Mouse (Mus musculus): ENCODE data around the gene 1700003E16Rik. TPM values are rescaled to one million over a fixed set of nuclear protein-coding genes. Genes with fewer than 3 reads are reported as not detected.

1700003E16Rik gene
- 0.10 and 0.25 TPM in 2 replicates for polyA plus RNA-seq (2012; rRNA removed)

DNA sequence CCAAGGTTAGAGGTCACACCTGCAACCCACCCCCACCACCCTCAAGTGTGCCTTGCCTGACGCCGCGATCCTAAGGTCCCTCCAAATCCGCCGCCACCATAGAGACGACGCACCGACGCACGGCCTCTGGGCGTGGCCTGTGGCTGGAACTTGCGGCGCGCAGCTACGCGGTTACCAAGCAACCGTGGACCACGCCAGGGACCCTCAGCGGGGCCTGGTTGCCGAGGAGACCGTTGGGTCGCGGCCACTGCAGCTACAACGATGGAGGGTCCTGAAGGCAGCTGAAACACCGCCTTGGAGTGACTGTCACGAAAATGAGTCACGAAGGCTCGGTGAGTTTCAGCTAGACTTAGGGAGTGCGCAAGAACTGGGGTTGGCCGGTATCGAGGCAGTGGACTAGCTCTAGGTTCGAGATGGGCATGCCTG is at the start of gene 1700003E16Rik, which contains the start of gene Wdr54:
TSS of gene 1700003E16Rik (plus strand) at position 146 of the 426 bp plus-strand sequence.
TSS of gene Wdr54 (minus strand) at position 139 of the 426 bp plus-strand sequence.
- WGBS: 2% methylated on average over 32 of the region's 32 CpGs

DNA sequence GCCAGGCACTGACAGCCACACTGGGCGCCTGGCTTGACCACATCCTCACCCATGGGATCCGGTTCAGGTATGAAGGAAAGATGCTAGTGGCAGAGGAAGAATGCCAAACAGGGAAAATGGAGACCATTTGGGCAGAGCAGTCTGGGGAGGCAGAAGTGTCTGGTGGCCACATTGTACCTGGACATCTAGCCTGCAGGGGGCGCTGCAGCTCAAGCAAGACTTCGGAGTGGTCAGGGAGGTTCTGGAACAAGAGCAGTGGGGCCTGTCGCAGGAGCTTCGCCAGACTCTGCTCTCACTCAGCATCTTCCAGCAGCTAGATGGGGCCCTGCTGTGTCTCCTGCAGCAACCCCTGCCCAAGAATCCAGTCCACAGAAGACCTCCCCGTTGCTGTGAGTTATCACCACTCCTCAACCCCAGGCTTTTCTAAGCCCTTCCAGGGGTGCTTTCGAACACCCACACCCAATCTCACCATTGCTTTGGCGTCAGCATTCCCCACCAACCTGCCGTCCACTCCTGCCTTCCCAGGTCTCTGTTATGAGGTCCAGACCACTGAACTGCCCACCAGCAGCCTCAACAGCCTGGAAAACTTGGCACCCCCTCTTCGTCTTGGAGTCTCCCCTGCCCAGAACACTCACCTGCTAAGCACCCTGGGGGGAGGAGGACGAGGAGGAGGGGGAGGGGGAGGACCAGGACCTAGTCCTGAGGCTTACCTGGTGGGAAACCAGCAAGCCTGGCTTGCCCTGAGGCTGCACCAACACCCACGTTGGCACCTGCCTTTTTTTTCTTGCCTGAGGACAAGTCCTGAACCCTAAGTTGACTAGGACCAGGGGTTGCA is 48.4 kb upstream of the 1700003E16Rik start:
- no peak for DNase-seq (ENCODE audit: low read depth, low spot score)
- WGBS: 41% methylated on average over 13 of the region's 13 CpGs

More for the DNA sequence above, at the start of gene 1700003E16Rik, which contains the start of gene Wdr54:
- no peak for DNase-seq (ENCODE audit: low read depth, low spot score)

- no peak for DNase-seq (ENCODE audit: low read depth, low spot score)
- WGBS: 1% methylated on average over 76 of the region's 76 CpGs
Observed at GRCm38 (mm10) chr6:83108762-83109668, 47.2 kb upstream of the 1700003E16Rik start, which contains the start of gene Mrpl53. Gene Mrpl53, plus strand, starts transcription at chr6:83109040.

DNA sequence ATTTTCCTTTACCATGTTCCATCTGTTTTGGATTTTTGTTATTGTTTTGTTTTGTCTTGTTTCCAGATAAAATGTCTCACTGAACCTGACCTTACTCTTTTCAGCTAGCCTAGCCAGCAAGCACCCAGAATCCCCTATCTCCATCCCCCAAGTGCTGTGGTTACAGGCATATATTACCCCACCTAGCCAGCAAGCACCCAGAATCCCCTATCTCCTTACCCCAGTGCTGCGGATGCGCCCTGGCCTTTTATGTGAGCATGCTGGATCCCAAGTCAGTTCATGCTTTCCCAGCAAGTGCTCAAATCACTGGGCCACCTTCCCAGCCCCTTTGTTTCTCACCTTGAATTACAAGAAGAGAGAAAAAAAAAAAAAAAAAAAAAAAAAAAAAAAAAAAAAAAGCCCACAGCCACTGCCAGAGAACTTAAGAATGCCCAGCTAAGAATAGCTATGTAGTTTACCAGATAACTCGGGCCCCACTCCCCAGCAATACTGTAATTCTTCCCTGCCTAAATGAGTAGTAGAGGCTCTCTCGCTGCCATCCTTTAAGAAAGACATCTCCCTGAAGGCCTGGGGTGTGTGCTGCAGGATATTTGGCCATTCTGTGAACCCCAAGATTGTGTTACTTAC is 44.6 kb upstream of the 1700003E16Rik start:
- WGBS: 84% methylated on average over 4 of the region's 4 CpGs
- no peak for DNase-seq (ENCODE audit: low read depth, low spot score)

- no peak for DNase-seq (ENCODE audit: low read depth, low spot score)
- WGBS: under 1% methylated on average over 57 of the region's 58 CpGs
Observed at GRCm38 (mm10) chr6:83115011-83115671, 41.1 kb upstream of the 1700003E16Rik start, which contains the start of gene Mogs. Gene Mogs, plus strand, starts transcription at chr6:83115496.

DNA sequence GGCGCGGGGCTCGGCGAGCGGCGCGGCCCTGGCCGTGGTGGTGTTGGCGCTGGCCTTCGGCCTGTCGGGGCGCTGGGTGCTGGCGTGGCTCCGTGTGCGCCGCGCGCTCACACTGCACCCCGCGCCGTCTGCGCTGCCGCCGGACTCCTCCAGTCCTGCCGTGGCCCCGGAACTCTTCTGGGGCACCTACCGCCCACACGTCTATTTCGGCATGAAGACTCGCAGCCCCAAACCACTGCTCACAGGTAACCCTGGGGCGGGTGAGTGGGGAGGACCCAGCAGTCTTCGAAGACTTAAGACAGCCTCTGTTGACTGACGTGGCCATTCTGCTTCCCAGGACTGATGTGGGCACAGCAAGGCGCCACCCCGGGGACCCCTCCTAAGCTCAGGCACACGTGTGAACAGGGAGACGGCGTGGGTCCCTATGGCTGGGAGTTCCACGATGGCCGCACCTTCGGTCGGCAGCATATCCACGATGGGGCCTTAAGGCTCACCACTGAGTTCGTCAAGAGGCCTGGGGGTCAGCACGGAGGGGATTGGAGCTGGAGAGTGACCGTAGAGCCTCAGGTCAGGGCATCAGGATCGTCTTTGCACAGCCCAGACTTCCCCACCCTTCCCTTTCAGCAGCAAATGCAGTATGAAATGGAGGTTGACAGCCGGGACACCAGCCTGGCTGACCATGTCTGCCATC is 40.4 kb upstream of the 1700003E16Rik start:
- WGBS: under 1% methylated on average over 47 of the region's 48 CpGs
- no peak for DNase-seq (ENCODE audit: low read depth, low spot score)

DNA sequence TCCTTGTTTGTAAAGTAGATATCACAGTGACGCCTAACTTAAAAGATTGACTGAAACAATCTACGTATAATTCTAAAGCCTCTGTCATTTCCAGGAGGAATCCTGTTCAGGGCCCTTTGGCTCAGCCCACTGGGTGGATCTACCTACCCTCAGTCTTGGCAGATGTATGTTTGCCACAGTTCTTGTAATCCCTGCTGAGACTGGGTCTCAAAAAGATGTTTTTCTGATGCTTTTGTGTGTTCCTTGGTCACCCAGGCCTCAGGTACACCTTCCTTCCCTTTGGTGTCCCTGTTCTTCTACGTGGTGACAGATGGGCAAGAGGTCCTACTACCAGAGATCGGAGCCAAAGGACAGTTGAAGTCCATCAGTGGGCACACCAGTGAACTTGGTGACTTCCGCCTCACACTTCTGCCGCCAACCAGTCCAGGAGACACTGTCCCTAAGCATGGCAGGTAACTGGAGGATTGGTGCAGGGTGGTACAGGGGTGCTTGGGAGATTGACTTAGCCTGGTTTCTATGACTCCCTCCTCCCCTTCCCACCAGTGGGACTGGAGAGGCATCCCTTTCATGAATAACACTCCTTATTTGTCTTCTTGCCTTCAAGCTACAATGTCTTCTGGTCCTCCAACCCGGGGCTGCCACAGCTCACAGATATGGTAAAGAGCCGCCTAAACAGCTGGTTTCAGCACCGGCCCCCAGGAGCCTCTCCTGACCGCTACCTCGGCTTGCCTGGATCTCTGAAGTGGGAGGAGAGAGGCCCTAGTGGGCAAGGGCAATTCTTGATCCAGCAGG is 39.6 kb upstream of the 1700003E16Rik start:
- WGBS: 66% methylated on average over 11 of the region's 11 CpGs
- no peak for DNase-seq (ENCODE audit: low read depth, low spot score)

GRCm38 (mm10) chr6:83117165-83117438 is 39.1 kb upstream of the 1700003E16Rik start:
- no peak for DNase-seq (ENCODE audit: low read depth, low spot score)
- 85% methylated on average over 4 of the region's 4 CpGs for WGBS

- 90% methylated on average over 13 of the region's 13 CpGs for WGBS
- DNase-seq (ENCODE audit: low read depth, low spot score): no peak
Observed at GRCm38 (mm10) chr6:83117616-83118015, 38.6 kb upstream of the 1700003E16Rik start.

GRCm38 (mm10) chr6:83118369-83118768 is 37.8 kb upstream of the 1700003E16Rik start:
- 81% methylated on average over 11 of the region's 11 CpGs for WGBS

GRCm38 (mm10) chr6:83118825-83119733 is 37.1 kb upstream of the 1700003E16Rik start:
- no peak for DNase-seq (ENCODE audit: low read depth, low spot score)
- 72% methylated on average over 14 of the region's 14 CpGs for WGBS

More at GRCm38 (mm10) chr6:83118369-83118768, 37.8 kb upstream of the 1700003E16Rik start:
- DNase-seq (ENCODE audit: low read depth, low spot score): no peak

DNA sequence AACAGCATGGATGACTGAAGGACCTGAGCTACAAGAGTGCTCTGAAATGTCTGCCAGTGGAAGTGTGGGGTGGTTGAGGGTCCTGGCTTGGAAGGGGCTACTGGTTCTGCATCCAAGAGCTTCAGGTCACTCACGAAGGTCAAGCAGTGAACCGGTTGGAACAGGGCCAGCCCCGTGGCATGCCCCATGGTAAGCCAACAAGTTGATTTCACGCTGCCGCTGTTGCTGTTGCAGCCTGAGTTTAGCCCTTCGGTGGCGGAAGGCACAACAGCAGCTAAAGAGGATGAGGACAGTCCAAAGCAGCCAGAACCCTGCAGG is 36.5 kb upstream of the 1700003E16Rik start:
- DNase-seq (ENCODE audit: low read depth, low spot score): no peak
- WGBS: 60% methylated on average over 7 of the region's 7 CpGs

- WGBS: under 1% methylated on average over 37 of the region's 38 CpGs
- DNase-seq (ENCODE audit: low read depth, low spot score): peak; percentile 100
Observed at GRCm38 (mm10) chr6:83120930-83121862, 35.0 kb upstream of the 1700003E16Rik start, which contains the start of gene Wbp1. Gene Wbp1, minus strand, starts transcription at chr6:83121559.

- DNase-seq (ENCODE audit: low read depth, low spot score): no peak
- WGBS: 2% methylated on average over 52 of the region's 52 CpGs
Observed at GRCm38 (mm10) chr6:83121863-83122710, 34.1 kb upstream of the 1700003E16Rik start.

DNA sequence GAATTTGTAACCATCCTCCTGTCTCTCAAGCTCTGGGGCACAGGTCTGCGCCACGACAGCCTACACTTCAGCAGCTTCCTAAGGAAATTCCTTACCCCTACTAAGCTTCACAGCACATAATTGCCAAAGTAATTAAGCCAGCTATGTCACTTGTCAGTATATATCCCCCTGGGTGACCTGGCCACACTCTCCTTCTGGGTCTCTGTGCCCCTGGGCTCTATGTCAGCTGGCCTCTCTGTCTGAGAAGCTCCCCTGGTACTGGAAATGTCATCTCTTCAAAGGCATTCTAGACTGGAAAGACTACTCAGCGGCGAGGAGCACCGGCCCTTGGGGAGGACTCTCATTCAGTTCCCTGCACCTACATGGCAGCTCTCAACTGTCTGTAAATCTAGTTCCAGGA is 33.2 kb upstream of the 1700003E16Rik start:
- 89% methylated on average over 5 of the region's 5 CpGs for WGBS
- no peak for DNase-seq (ENCODE audit: low read depth, low spot score)

Measured in large intestine, adult 2 months (tissue).